Mouse (Mus musculus) T-helper 17 cell (primary cell): ENCODE measurements around the gene Myo18a.

Experiments used
- in situ Hi-C, 2 experiments: fragments of 300-600 bp; cut with MboI, MseI; formaldehyde crosslinking; loops; 1 replicate in 1 of 2; 2 replicates in 1 of 2; pipeline ENCODE4 v1.15.1; 2025; ENCODE audit warnings: high pct_unique_total_duplicates in 2 of 2

The Myo18a gene

DNA sequence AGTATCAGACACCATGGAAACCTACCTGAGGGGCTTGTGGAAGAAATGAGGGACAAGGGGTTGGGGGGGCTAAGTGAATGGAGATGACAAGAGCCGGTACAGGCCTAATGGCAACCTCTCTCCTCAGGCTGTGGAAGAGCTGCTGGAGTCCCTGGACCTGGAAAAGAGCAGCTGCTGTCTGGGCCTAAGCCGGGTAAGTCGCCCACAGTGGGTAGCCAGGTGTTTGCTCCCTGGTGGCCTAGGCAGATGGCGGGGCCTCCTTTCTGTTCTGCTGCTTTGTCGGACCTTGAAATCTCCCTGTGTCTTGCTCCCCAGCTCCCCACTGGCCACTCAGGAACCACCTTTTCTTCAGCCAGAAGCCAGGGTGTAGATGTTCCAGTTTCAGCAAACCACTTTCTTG lies 73.2 kb downstream of the Myo18a start:
- in situ Hi-C loops: no loop called here

DNA sequence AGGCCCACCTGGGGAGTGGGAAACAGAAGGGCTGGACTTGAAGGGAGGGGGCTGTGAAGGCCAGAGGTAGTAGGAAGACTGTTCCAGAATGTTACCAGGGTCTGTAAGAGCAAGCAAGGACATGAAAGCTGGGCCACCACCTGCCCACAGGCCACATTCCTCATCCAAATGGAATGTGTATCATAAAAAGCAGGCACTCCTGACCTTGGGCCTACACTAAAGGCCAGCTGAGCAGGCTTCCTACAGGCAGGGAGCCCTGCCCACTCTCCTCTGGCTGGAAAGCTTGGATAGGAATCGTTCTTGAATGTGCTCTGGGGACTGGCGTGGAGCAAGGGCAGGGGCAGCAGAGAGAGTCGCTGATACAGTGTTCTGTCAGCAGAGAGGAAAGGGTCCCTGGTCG lies 73.7 kb downstream of the Myo18a start:
- in situ Hi-C loops: no loop called here

DNA sequence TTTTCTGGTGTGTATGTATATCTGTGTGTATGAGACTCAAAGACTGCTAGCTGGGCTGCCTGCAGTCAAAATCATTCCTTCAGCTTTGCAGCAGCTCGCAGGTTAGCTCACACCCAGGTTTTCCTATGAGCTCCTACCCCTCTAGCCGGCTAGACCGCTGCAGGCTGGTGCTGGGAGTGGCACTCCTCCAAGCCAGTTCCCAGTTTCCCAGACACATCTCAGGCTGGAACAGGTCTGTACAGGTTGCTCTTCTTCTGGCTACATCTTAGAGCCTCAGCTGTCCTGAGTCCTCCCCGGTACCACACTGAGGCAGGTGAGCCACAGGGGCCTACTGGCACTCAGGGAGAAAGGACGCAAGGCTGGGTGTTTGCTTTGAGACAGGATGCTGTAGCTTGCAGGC lies 74.8 kb downstream of the Myo18a start:
- in situ Hi-C loops: no loop called here

DNA sequence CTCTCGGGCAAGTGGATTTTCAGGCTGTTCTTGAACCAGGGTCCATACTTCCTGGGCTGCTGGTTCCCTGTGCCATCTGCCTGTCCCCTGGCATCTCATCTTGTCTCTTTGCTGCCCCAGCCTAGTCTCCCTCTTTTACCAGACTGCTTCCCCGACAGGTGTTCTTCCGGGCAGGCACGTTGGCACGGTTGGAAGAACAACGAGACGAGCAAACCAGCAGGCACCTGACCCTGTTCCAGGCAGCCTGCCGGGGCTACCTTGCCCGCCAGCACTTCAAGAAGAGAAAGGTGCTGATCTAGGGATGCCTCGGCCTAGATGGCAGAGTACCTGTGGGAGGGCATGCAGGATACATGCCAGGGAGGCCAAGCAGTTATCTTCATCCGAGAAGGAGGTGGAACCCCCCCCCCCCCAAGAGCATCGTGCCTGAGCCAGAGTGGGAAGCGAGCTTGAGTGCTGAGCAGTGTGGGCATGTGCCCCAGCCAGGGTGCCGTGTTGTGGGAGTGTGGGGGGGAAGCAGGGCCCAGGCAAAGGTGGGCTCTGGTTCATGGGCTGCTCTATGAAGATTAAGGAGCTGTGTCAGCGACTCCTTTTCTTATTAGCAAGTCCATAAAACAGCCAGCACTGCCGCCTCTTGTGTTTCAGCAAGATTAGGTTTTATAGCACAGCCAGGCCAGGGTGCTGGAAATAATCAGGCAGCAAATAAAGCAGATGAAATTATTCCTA lies 77.6 kb downstream of the Myo18a start:
- in situ Hi-C loops: no loop called here

DNA sequence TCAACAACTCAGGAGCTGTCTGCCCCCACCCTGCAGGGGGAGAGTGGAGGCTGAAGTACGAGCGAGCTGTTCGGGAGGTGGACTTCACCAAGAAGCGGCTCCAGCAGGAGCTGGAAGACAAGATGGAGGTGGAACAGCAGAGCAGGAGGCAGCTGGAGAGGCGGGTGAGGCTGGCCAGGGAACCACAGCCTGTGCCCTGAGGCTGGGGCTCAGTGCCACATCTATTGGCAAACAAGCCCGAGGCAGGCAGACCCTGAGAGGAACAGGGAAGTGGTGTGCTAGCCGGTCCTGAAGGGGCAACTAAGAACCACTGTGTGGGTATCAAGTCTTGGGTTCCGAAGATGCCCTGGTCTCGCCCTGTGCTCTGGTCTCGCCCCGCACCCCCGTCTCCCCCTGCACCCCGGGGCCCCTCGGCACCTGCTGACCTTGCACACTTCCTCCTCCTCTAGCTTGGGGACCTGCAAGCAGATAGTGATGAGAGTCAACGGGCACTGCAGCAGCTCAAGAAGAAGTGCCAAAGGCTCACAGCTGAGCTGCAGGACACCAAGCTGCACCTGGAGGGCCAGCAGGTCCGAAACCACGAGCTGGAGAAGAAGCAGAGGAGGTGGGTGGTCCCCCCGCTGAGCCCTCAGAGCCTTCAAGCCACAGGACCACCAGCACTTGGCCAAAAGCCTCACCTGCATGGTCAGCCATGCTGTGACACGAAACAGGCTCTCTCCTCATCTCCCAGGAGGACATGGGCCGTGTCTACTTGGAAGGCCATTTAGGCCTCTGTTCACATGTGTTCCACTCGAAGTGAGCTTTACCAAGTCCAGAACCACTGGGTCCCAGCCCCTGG lies 80.2 kb downstream of the Myo18a start:
- in situ Hi-C loops: no loop called here

DNA sequence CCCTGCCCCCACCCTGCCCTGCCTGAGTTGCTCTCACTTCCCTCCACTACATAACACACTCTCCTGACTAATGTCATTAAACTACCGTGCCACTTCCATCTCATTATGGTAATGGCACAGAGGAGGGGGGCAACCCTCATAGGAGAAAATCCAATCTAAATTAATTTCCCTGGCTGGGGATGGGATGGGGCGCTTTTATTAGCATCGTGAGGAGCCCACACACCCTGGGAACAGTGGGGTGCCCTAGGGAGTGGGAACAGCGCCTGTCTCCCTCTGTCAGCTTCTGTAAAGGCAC lies 80.8 kb downstream of the Myo18a start:
- in situ Hi-C loops: no loop called here

DNA sequence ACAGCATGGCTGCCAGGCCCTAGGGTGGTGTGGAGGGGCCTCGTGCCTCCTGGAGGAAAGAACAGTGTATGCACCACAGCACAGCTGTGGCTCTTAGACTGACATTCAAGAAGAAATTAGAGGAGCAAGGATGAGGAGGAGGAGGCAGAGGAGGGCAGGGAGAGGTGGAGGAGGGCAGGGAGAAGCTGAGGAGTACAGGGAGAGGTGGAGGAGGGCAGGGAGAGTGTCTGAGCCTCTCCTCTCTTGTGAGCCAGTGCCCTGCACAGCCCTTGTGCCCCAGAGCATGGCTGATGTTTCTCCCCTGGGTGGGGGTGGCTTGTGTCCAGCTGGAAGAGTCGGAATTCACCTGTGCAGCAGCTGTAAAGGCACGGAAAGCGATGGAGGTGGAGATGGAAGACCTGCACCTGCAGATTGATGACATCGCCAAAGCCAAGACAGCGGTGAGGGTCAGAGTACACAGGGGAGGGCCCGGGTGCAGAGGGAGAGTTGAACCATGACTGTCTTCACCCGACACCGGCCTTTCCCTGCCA lies 84.6 kb downstream of the Myo18a start:
- in situ Hi-C loops: no loop called here

DNA sequence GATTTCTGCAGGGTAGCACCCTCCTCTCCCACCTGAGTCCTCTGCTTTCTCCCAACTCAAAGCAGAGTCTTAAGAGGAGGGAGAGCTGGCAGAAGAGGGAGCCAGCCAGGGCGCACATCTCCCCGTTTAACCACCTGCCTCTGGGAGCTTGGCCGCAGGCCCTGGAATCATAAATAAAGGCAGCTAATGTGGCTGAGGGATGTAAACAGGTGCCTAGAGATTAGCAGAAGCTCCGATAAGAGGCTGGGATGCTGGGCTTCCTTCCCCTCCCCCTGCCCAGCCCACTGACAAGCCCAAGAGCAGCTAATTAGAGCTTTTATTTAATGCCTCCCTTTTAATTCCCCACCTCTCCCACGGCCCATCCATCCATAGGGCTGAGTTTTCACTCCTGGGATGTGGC lies 85.1 kb downstream of the Myo18a start:
- in situ Hi-C loops: no loop called here

DNA sequence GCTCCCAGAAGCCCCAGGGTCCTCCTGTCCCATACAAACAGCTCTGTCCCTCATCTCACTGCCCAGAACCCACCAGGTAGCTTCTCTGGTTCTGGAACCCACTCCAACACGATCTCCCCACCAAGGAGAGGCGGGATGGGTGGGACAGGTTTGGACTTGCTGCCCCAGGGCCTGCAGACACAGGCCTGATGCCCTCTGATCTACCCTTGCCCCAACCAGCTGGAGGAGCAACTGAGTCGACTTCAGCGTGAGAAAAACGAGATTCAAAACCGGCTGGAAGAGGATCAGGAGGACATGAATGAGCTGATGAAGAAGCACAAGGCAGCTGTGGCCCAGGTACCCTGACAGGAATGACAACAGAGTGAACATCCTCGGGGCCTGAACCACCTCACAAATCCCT lies 86.1 kb downstream of the Myo18a start:
- in situ Hi-C loops: no loop called here

DNA sequence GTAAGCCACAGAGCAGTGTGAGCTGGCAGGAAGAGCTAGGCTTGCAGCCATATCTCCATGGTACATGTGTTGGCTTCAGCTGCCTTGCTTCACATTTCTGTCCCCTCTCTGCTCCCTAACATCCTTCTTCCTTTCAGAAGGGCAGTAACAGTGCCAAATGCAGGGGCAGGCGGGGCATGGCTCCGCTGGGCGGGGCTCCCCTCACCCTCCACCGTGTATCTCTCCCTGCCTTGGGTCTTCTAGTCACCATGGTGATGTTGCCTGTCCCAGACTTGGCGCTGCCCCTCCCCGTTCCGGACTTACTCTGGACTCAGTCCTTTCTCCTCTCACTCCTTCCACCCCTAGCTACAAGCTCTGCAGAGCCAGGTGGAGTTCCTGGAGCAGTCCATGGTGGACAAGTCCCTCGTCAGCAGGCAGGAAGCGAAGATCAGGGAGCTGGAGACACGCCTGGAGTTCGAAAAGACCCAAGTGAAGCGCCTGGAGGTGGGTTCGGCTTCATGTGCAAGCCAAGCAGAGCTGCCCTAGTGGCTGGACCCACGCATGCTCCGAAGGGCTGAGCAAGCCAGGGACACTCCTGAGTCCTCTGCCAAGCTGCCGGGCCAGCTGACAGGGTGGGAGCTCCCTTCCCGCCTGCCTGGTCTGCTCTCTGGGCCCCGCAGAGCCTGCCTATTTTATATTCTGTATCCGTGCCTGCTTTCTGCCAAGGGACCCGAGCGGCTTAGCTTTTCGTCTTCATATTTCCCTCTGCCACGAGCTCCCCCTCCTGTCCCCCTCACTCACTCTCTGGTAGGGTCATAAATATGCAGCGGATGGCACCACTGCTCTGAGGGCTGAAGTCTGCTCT lies 87.6 kb downstream of the Myo18a start:
- in situ Hi-C loops: no loop called here

DNA sequence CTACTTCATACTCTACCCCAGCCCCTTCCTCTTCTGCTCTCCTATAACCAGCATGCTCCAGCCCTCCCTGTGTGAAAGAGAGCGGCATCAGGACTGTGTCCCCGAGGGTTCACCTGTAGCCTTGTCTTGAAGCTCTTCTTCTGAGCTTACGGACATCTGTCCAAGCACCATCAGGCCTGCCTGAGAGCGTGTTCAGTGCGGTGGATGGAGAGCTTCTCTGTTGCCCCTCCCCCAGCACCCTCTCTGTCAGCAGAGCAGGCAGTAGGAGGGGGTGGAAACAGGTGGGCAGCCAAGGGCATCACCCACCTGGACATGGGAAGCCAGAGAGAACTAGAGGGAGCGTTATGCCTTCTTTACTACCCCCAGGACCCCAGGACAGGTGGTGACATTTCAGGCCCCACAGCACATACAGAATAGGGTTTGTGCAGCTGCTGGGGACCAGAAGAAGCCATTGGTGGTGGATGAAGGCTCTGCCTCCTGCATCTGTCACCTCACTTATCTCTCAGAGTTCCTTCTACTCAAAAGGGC lies 88.5 kb downstream of the Myo18a start:
- in situ Hi-C loops: no loop called here

DNA sequence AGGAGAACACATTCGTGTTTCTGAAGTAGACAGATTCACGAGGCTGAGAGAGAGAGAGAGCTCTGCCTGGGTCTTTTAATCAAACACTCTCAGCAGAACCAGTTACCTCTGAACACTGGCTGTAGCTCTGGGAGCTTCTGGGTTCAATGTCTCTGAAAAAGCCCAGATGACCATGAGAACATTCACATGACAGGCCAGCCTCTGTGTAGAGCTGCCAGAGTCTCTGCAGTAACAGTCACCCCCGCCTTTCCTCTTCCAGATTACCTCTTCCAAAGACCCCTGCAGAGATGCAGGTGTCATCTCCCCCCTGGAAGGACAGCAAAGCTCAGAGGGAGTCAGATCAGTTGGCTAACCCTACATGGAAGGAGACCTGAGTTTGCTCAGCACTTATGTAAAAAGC lies 89.1 kb downstream of the Myo18a start:
- in situ Hi-C loops: no loop called here

DNA sequence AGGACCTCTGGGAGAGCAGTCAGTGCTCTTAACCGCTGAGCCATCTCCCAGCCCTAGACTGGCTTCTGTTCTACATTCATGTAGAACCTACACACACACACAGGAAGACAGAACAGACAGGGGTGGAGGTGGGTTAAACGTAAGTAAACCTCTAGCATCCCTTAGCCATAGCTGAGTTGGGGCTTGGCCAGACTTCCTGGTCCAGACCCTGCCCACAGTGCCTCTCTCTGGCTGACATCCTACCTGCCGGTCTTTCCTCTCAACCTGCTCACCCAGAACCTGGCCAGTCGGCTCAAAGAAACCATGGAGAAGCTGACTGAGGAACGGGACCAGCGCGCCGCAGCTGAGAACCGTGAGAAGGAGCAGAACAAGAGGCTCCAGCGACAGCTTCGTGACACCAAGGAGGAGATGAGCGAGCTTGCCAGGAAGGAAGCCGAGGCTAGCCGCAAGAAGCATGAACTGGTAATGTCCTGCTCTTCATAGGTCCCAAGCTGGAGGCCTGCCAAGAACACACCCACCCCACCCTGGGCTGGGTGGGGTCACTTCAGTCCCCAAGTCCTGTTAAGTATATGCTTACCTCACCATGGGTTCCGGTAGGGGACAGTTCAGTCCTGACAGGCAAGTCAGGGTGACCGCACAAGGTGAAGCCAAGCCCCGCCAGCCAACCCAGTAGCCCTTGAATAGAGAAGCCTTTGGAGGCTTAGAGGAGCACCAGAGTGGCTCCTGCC lies 90.1 kb downstream of the Myo18a start:
- in situ Hi-C loops: no loop called here

DNA sequence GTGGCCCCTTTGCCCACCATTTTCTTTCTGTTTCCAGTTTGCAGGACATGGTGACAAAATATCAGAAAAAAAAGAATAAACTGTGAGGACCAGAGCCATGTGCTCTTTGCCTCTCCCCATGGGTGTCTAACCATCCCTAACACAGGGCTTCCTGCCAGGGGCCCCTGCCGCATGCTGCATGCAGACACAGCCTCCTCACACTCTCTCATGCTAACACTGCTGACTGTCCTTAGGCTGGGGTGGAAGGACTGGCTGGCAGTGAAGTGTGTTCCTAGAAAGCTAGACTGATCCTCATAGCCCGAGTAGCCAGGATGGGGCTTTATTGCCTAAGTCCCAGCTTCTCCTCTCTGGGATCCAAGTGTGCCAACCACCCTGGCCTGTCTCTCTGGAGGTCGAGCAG lies 91.6 kb downstream of the Myo18a start:
- in situ Hi-C loops: no loop called here

DNA sequence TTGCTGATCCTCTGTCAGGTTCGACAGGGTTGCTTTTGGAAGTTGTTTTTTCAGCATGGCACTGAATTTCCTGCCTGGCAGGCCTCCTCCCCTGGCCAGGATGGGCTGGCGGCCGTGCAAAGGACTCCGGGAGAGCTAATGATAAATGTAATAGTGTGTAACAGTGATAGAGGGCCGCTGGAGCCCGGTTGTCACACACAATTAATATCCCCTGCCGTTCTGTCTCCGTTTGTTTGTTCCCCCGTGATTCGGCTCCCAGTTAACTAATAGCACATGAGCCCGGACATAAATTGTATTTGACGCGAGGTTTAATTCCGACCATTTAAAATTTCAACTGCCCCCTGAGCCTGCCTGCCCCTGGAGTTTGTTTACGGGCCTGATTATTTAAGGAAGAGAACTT lies 92.3 kb downstream of the Myo18a start:
- in situ Hi-C loops: no loop called here

DNA sequence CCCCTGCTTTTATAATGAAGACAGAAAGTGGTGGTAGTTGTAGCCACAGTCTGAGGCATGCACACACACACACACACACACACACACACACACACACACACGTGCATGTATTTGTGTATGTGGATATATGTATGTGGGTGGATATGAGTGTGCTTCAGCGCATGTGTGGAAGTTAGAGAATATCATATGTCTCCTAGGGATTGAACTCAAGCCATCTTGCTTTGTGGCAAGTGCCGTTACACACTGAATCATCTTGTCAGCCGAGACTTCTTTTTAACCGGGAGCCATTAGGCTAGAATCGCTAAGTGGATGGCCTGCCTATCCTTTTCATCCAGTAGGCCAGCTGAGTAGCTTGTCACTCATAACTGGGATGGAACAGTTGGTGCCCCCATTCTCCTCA lies 94.0 kb downstream of the Myo18a start:
- in situ Hi-C loops: no loop called here

DNA sequence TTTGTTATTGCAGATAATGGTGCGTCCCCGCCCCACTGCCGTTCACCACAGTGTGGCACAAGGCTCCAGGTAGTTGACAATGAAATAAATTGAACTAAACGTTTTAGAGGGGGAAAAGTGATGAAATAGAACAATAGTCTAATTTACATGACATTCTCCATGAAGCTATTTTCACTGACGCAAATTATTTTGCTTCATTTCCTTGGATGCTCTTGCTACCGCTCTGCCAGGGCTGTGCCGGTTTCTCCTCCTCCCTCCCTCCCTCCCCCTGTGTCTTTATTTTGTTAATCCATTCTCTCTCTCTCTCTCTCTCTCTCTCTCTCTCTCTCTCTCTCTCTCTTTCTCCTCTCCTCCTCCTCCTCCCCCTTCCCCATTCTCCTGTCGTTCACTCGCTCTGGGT lies 95.5 kb downstream of the Myo18a start:
- in situ Hi-C loops: no loop called here

DNA sequence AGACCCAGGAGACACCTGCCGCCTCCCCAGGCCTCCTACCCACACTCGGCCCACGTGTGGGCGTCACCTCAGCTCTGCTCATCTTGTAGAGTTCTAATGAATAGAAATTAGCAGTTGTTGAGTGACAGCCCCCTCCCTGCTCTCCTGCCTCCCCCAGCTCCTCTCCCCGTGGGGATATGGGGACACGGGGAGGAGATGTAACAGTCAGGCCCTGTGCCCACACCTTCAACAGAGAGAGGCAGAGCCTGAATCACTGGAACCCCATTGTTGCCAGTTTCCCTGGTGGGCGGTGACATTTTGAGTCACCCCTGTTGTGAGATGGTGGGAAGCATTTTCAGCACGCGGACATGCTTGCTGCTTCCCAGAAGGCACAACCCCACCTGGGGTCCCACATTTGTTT lies 97.9 kb downstream of the Myo18a start:
- in situ Hi-C loops: no loop called here

DNA sequence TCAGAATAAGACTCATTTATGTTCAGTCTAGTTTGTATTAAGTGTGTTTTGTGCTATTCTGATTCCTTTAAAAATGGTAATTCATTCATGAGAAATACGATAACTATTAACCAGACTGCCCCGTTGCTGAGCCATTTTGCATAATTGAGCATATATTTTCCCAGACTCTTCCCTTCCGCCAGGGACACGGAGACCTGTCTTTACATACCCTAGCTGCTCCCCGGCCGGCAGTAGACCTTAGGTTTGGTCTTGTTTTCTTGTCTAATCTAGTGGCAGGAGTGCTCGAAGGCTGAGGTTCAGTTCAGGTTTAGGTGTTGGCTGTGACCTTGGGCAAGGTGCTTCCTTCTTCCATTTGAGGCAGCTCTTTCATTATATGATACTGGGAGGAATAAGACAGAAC lies 99.8 kb downstream of the Myo18a start:
- in situ Hi-C loops: no loop called here

DNA sequence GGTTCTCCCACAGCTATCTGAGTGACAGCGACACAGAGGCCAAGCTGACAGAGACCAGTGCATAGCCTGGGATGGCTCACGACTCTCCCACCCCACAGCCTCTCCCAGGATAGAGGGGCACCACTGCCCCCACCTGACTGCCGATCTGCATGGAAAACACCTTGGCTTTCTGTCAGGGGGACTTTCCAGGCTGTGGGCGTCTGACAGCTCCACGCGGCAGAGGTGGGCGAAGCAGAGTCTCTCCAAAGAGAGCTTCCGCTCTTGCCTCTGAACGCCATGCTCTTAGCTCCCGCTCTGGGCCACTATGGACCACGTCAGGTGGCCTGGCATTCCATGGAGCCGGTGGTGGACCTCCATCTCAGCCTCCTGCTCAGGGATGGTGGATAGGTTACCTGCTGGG lies 101.7 kb downstream of the Myo18a start:
- in situ Hi-C loops: no loop called here

DNA sequence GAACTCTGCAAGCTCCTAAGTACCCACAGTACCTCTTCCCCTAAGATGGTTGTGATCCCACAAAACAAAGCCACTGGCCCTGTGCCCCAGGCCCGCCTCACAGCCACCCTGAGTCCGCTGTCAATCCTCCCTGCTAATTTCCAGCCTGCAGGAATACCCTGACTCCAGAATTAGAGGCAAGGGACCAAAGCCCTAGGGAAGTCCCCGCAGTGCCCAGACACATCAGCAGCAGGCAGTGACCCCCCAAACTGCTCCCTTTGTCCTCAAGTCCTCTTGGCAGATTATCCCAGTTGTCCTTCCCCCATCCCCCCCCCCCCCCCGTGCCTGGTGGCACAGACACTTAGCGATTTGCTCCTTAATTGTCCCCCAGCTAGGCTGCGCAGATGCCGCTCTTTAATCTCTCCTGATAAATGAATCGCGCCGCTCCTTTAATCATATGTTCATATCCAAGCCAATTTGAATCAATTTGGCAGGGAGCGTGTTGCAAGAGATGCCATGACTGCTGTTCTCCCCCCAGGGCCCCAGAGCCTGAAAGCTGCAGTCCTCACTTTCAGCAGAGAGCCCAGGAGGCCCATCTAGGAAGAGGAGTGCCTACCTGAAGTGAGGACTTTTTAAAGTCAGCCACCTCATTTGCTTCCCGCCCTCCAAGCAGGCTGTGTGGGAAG lies 104.5 kb downstream of the Myo18a start:
- in situ Hi-C loops: no loop called here
